Mouse (Mus musculus) spleen, postnatal 36 days (tissue): ENCODE data around the gene Arpc1a.
A peak's percentile ranks its signal among the peaks of the same experiment; 100 is the strongest.
"Not testable (repeated sequence)": the region's sequence is repeated elsewhere in the genome, so short reads cannot be mapped to it uniquely, and the experiment has no call there.

Experiments used
- DNase-seq, 2 experiments: peaks; one replicate each; pipeline ENCODE4 v3.0.0; 2022; ENCODE audit warnings: low spot score in 2 of 2, mixed read lengths in 1 of 2

Arpc1a gene

GRCm38 (mm10) chr5:145083632-145084451 lies at the start of gene Arpc1a, which contains the start of gene Kpna7:
Arpc1a (plus strand) TSS chr5:145083830.
Kpna7 (minus strand) TSS chr5:145084030.
- peak; percentile 93 to 94 for DNase-seq

- DNase-seq = no peak
Measured at GRCm38 (mm10) chr5:145041628-145042027, 42.0 kb upstream of the Arpc1a start.

GRCm38 (mm10) chr5:145042690-145043089 lies 40.9 kb upstream of the Arpc1a start, which contains the start of gene 1700018F24Rik:
1700018F24Rik (plus strand) TSS chr5:145042990.
- DNase-seq = not testable (repeated sequence)

GRCm38 (mm10) chr5:145054187-145054586 lies 29.4 kb upstream of the Arpc1a start:
- DNase-seq = not testable (repeated sequence)

- no peak for DNase-seq
Measured at GRCm38 (mm10) chr5:145057907-145058306, 25.7 kb upstream of the Arpc1a start.

GRCm38 (mm10) chr5:145058722-145059121 lies 24.9 kb upstream of the Arpc1a start:
- no peak for DNase-seq

GRCm38 (mm10) chr5:145059524-145059923 lies 24.1 kb upstream of the Arpc1a start:
- no peak for DNase-seq

- no peak for DNase-seq
Measured at GRCm38 (mm10) chr5:145064765-145065340, 18.8 kb upstream of the Arpc1a start.

GRCm38 (mm10) chr5:145068863-145069262 lies 14.8 kb upstream of the Arpc1a start:
- DNase-seq = no peak

GRCm38 (mm10) chr5:145069707-145070106 lies 13.9 kb upstream of the Arpc1a start:
- DNase-seq = peak; percentile 18 to 43

GRCm38 (mm10) chr5:145071342-145071741 lies 12.3 kb upstream of the Arpc1a start:
- no peak for DNase-seq

GRCm38 (mm10) chr5:145075081-145075480 lies 8.5 kb upstream of the Arpc1a start:
- no peak for DNase-seq

- DNase-seq = no peak
Measured at GRCm38 (mm10) chr5:145081866-145082613, 1.6 kb upstream of the Arpc1a start.

- not testable (repeated sequence) for DNase-seq
Measured at GRCm38 (mm10) chr5:145083201-145083600, 429 bp upstream of the Arpc1a start.

GRCm38 (mm10) chr5:145084822-145085221 lies 1.2 kb downstream of the Arpc1a start:
- no peak for DNase-seq

GRCm38 (mm10) chr5:145088186-145088585 lies 4.6 kb downstream of the Arpc1a start:
- DNase-seq = no peak

- no peak for DNase-seq
Measured at GRCm38 (mm10) chr5:145089878-145090277, 6.2 kb downstream of the Arpc1a start.

GRCm38 (mm10) chr5:145096195-145096594 lies 12.6 kb downstream of the Arpc1a start:
- no peak for DNase-seq

- DNase-seq = no peak
Measured at GRCm38 (mm10) chr5:145098340-145098821, 14.8 kb downstream of the Arpc1a start.

- DNase-seq = no peak
Measured at GRCm38 (mm10) chr5:145100960-145101359, 17.3 kb downstream of the Arpc1a start.

- not testable (repeated sequence) for DNase-seq
Measured at GRCm38 (mm10) chr5:145101451-145101850, 17.8 kb downstream of the Arpc1a start.

GRCm38 (mm10) chr5:145102706-145103105 lies 19.1 kb downstream of the Arpc1a start:
- DNase-seq = no peak
